In the genomic region with DNA sequence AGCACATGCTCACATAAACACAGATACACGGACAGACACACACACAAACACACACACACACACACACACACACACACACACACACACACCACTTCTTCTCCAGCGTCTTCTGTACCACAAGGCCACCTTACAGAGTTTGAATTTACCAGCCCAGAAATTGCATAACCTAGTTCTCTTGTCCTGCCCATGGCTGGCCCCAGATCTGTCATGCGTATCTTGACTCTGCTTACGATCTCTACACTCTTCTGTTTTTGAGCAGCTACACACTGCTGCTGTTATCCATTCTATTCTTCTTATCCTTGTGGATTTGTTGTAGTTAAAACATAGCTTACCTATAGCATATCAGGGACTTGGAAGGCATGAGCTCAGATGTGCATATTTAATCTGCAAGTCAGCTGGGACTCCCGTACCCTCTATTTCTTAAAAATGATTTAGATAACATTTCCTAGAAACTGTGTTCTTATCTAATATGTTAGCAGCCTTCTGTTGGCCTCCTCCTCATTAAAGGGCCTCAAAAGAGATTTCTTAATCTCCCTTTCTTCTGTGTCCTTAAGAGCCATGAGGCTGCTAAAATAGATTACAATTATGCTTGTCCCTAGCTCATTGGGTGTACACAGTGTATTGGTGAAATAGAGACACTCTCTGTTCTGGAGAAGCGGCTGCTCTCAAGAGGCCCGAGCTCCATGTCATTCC, we compare ENCODE assay signal across 19 mouse cellular contexts. TPM values are rescaled to one million over a fixed set of nuclear protein-coding genes. Genes with fewer than 3 reads are reported as not detected.
DNase-seq lines count a peak whose midpoint lies in the region; ATAC-seq lines count a peak whose summit lies in the region.
"Had no signal": no experiment of that assay in that cellular context is flagged by ENCODE, and none has a peak within 500 bp of the region (broad histone marks: within the 10 kb centered on the region; RNA-seq: fewer than 3 reads in every experiment).

No protein-coding gene starts in this region.

- no peak for DNase-seq in limb, embryonic 10.5 days (ENCODE audit: low spot score)
- DNase-seq in liver = peak; percentile 29
- no peak for DNase-seq in layer of hippocampus, postnatal 10 days (ENCODE audit: low spot score in 2 of 2)
- no peak for DNase-seq in kidney, postnatal 10 days
- no peak for DNase-seq in embryonic facial prominence, embryonic 10.5 days (ENCODE audit: low spot score)
- DNase-seq: adrenal gland, postnatal 36 days; B cell, adult 2 months; cerebellum, postnatal 14 days; kidney, adult 9 months; lung, postnatal 10 days; right cerebral cortex, postnatal 25 days; thymus, postnatal 36 days had no signal

- WGBS in limb, embryonic 13.5 days = 87% methylated on average over 7 of the region's 7 CpGs
- 89% methylated on average over 7 of the region's 7 CpGs for WGBS in limb, embryonic 10.5 days
- WGBS in embryonic facial prominence, embryonic 10.5 days = 85% methylated on average over 7 of the region's 7 CpGs

- no peak overlapping the region for H3K4me3 ChIP-seq in limb, embryonic 13.5 days
- H3K4me3 ChIP-seq in limb, embryonic 10.5 days = no peak overlapping the region
- no peak overlapping the region for H3K4me3 ChIP-seq in embryonic facial prominence, embryonic 10.5 days
- H3K4me3 ChIP-seq: forebrain, embryonic 15.5 days; hindbrain, embryonic 10.5 days; midbrain, embryonic 12.5 days; myocyte; neural tube, embryonic 15.5 days had no signal

- no peaks in the 10 kb centered on the region for H3K36me3 ChIP-seq in limb, embryonic 13.5 days
- no peaks in the 10 kb centered on the region for H3K36me3 ChIP-seq in limb, embryonic 10.5 days
- no peaks in the 10 kb centered on the region for H3K36me3 ChIP-seq in embryonic facial prominence, embryonic 10.5 days (replicated peaks)
- H3K36me3 ChIP-seq: forebrain, embryonic 15.5 days; hindbrain, embryonic 10.5 days; midbrain, embryonic 12.5 days; neural tube, embryonic 15.5 days had no signal

- peaks cover 10% of the 10 kb centered on the region for H3K4me1 ChIP-seq in limb, embryonic 13.5 days
- H3K4me1 ChIP-seq in limb, embryonic 10.5 days = no peaks in the 10 kb centered on the region
- 0 out of 2 replicates have a peak, but pooled peaks cover 3% of the 10 kb centered on the region for H3K4me1 ChIP-seq in embryonic facial prominence, embryonic 10.5 days
- H3K4me1 ChIP-seq: forebrain, embryonic 15.5 days; midbrain, embryonic 12.5 days; neural tube, embryonic 15.5 days had no signal

- no peak overlapping the region for H3K4me2 ChIP-seq in limb, embryonic 13.5 days (replicated peaks)
- H3K4me2 ChIP-seq: forebrain, embryonic 15.5 days; midbrain, embryonic 12.5 days; neural tube, embryonic 15.5 days had no signal

- no peak for ATAC-seq in limb, embryonic 13.5 days (ENCODE audit: low FRiP score, low read depth)
- ATAC-seq in megakaryocyte, adult 5-6 weeks (ENCODE audit: poor library complexity, severe bottlenecking) = 0 out of 2 replicates have a peak, but pooled peaks have one; percentile 21
- ATAC-seq: forebrain, embryonic 15.5 days had no signal

- H3K9me3 ChIP-seq in limb, embryonic 13.5 days = no peaks in the 10 kb centered on the region
- no peaks in the 10 kb centered on the region for H3K9me3 ChIP-seq in limb, embryonic 10.5 days (replicated peaks)
- H3K9me3 ChIP-seq in embryonic facial prominence, embryonic 10.5 days = no peaks in the 10 kb centered on the region
- H3K9me3 ChIP-seq: forebrain, embryonic 15.5 days; hindbrain, embryonic 10.5 days; midbrain, embryonic 12.5 days; neural tube, embryonic 15.5 days had no signal

- H3K27ac ChIP-seq in limb, embryonic 13.5 days = no peak overlapping the region
- H3K27ac ChIP-seq in limb, embryonic 10.5 days = no peak overlapping the region
- H3K27ac ChIP-seq in embryonic facial prominence, embryonic 10.5 days (replicated peaks) = no peak overlapping the region
- H3K27ac ChIP-seq: forebrain, embryonic 15.5 days; hindbrain, embryonic 10.5 days; midbrain, embryonic 12.5 days; neural tube, embryonic 15.5 days had no signal

- peak overlapping the region; percentile 35; the same call in 1 of the 2 replicates for H3K9ac ChIP-seq in limb, embryonic 13.5 days
- H3K9ac ChIP-seq: forebrain, embryonic 15.5 days; midbrain, embryonic 12.5 days; neural tube, embryonic 15.5 days had no signal

- no peaks in the 10 kb centered on the region for H3K27me3 ChIP-seq in limb, embryonic 13.5 days
- no peaks in the 10 kb centered on the region for H3K27me3 ChIP-seq in limb, embryonic 10.5 days (ENCODE audit: low read depth, poor library complexity, severe bottlenecking)
- H3K27me3 ChIP-seq in embryonic facial prominence, embryonic 10.5 days (replicated peaks; ENCODE audit: low read depth, poor library complexity, severe bottlenecking) = no peaks in the 10 kb centered on the region
- H3K27me3 ChIP-seq: forebrain, embryonic 15.5 days had no signal

RNA-seq across cellular contexts. Expression of gene Blm, which starts 7.4 kb away (rescaled TPM):
- 25.1 and 27.2 TPM in 2 replicates for polyA plus RNA-seq in limb, embryonic 13.5 days (2015; fragmentation: Nextera tagmentation; extraction: Ambion mirVana)
- polyA plus RNA-seq in limb, embryonic 10.5 days (2016; fragmentation: Nextera tagmentation; extraction: Ambion mirVana) = 54.5 and 58.2 TPM in 2 replicates
- total RNA-seq in megakaryocyte, adult 5-6 weeks (2015) = 38.8 and 45.4 TPM in 2 replicates
- total RNA-seq in megakaryocyte, adult 5-6 weeks (2017) = 27.1 and 30.9 TPM in 2 replicates
- total RNA-seq in layer of hippocampus, postnatal 10 days (2021) = 1 to 10 TPM; 7.0 to 8.1 TPM
- 49.6 and 54.6 TPM in 2 replicates for polyA plus RNA-seq in embryonic facial prominence, embryonic 10.5 days (2016; fragmentation: Nextera tagmentation; extraction: Ambion mirVana)
